Mouse (Mus musculus): ENCODE measurements around the gene Slc51b.

DNA sequence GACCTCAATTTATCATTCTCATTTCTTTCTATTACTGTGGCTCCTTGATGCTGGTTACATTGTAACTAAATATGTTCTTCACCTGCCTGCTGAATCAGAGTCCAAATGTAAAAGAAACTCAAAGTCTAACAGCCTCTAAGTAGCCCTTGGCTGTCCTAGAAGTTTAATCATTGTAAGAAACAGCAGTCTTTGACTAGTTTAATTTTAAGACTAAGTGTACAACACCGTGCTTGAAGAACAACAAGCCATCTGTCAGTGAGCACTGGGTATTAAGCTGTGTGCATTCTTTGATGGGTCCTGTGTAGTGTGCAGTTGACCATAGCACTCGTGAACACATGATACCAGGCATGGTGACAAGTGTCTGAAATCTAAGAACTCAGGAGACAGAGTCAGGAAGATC, 4.8 kb upstream of the Slc51b start:
- TF ChIP-seq RAD21 (IDR thresholded peaks at IDR 0.05; ENCODE audit: low read depth, low read length): no peak
- TF ChIP-seq POLR2A (IDR thresholded peaks at IDR 0.05; ENCODE audit: low read depth, low read length): no peak
- TF ChIP-seq TCF12 (IDR thresholded peaks at IDR 0.05; ENCODE audit: low read depth, low read length): no peak
- no peak for TF ChIP-seq CTCF (conservative IDR thresholded peaks at IDR 0.05 in 1 of 2, IDR thresholded peaks at IDR 0.05 in 1 of 2; ENCODE audit: low read depth in 2 of 2, low read length in 2 of 2)
- TF ChIP-seq USF1 (IDR thresholded peaks at IDR 0.05; ENCODE audit: low read depth, low read length): no peak
- TF ChIP-seq MAX (IDR thresholded peaks at IDR 0.05; ENCODE audit: low read length): no peak
- no peak for TF ChIP-seq ETS1 (conservative IDR thresholded peaks at IDR 0.05; ENCODE audit: low read depth, low read length)
- no peak for TF ChIP-seq CHD2 (IDR thresholded peaks at IDR 0.05; ENCODE audit: low read length)
- no peak for TF ChIP-seq EP300 (IDR thresholded peaks at IDR 0.05; ENCODE audit: low read length)
- no peak for TF ChIP-seq SIN3A (IDR thresholded peaks at IDR 0.05; ENCODE audit: low read length)
- TF ChIP-seq ZC3H11A (IDR thresholded peaks at IDR 0.05; ENCODE audit: low read depth, low read length): no peak
- no peak for TF ChIP-seq IRF4 (IDR thresholded peaks at IDR 0.05; ENCODE audit: low read depth, low read length)
- TF ChIP-seq ZKSCAN1 (IDR thresholded peaks at IDR 0.05; ENCODE audit: borderline replicate concordance, low read depth, low read length): no peak
- no peak for TF ChIP-seq ELF1 (IDR thresholded peaks at IDR 0.05; ENCODE audit: low read depth, low read length)
